Mouse (Mus musculus): ENCODE data around the gene Igdcc4. TPM values are rescaled to one million over a fixed set of nuclear protein-coding genes. Genes with fewer than 3 reads are reported as not detected.
"Not testable (repeated sequence)": the region's sequence is repeated elsewhere in the genome, so short reads cannot be mapped to it uniquely, and the experiment has no call there.

Igdcc4 gene
- 13.5 and 15.0 TPM in 2 replicates for polyA plus RNA-seq (2014; fragmentation: Nextera tagmentation; extraction: Ambion mirVana)

GRCm38 (mm10) chr9:65100991-65101685 is at the start of gene Igdcc4:
TSS of gene Igdcc4 (plus strand) at chr9:65101486.
- WGBS: 2% methylated on average over 47 of the region's 76 CpGs
- H3K9ac ChIP-seq (ENCODE audit: low read length): peak within 1 kb of the TSS; percentile 84
- no peaks in the 10 kb centered on the region; the same call in 1 of the 2 replicates for H3K9me3 ChIP-seq (ENCODE audit: control insufficient read depth, low read length)
- no peak for ATAC-seq (ENCODE audit: insufficient number of reproducible peaks, low FRiP score, low TSS enrichment, low read depth)
- peak within 1 kb of the TSS; percentile 69 for H3K4me3 ChIP-seq (ENCODE audit: low read depth, low read length)
- H3K27me3 ChIP-seq (ENCODE audit: control insufficient read depth, insufficient read depth, low read length): no peaks in the 10 kb centered on the region
- H3K4me2 ChIP-seq (ENCODE audit: low read depth, severe bottlenecking): peak within 1 kb of the TSS; percentile 97
- H3K4me1 ChIP-seq (ENCODE audit: control insufficient read depth, insufficient read depth, low read length): peaks cover 8% of the 10 kb centered on the region
- DNase-seq (ENCODE audit: low spot score): peak; percentile 64
- H3K36me3 ChIP-seq (ENCODE audit: control insufficient read depth, insufficient read depth, low read length): no peaks in the 10 kb centered on the region
- H3K27ac ChIP-seq (replicated peaks; ENCODE audit: low read depth, low read length): peak within 1 kb of the TSS; percentile 30

- no peaks in the 10 kb centered on the region for H3K4me1 ChIP-seq (ENCODE audit: control insufficient read depth, insufficient read depth, low read length)
- no peak for ATAC-seq (ENCODE audit: insufficient number of reproducible peaks, low FRiP score, low TSS enrichment, low read depth)
- H3K27me3 ChIP-seq (ENCODE audit: control insufficient read depth, insufficient read depth, low read length): no peaks in the 10 kb centered on the region
- H3K4me2 ChIP-seq (ENCODE audit: low read depth, severe bottlenecking): no peak overlapping the region
- no peak overlapping the region for H3K4me3 ChIP-seq (ENCODE audit: low read depth, low read length)
- H3K9me3 ChIP-seq (ENCODE audit: control insufficient read depth, low read length): no peaks in the 10 kb centered on the region
- DNase-seq (ENCODE audit: low spot score): no peak
- H3K9ac ChIP-seq (ENCODE audit: low read length): no peak overlapping the region
- peaks cover 19% of the 10 kb centered on the region for H3K36me3 ChIP-seq (ENCODE audit: control insufficient read depth, insufficient read depth, low read length)
- no peak overlapping the region for H3K27ac ChIP-seq (replicated peaks; ENCODE audit: low read depth, low read length)
- WGBS: 91% methylated on average over 7 of the region's 7 CpGs
Observed at GRCm38 (mm10) chr9:65064251-65064650, 37.0 kb upstream of the Igdcc4 start.

GRCm38 (mm10) chr9:65070587-65070986 is 30.7 kb upstream of the Igdcc4 start:
- Histone ChIP-seq H3K27me3 (ENCODE audit: control insufficient read depth, insufficient read depth, low read length) (no peaks in the 10 kb centered on the region), H3K36me3 (ENCODE audit: control insufficient read depth, insufficient read depth, low read length) (peaks cover 20% of the 10 kb centered on the region; the same call in 1 of the 2 replicates), H3K27ac (replicated peaks; ENCODE audit: low read depth, low read length) (no peak overlapping the region), H3K9me3 (ENCODE audit: control insufficient read depth, low read length) (no peaks in the 10 kb centered on the region), H3K9ac (ENCODE audit: low read length) (no peak overlapping the region), H3K4me3 (ENCODE audit: low read depth, low read length) (no peak overlapping the region), H3K4me1 (ENCODE audit: control insufficient read depth, insufficient read depth, low read length) (no peaks in the 10 kb centered on the region), H3K4me2 (ENCODE audit: low read depth, severe bottlenecking) (no peak overlapping the region)
- DNase-seq (ENCODE audit: low spot score) (no peak), ATAC-seq (ENCODE audit: insufficient number of reproducible peaks, low FRiP score, low TSS enrichment, low read depth) (no peak)
- 91% methylated on average over 3 of the region's 3 CpGs for WGBS

GRCm38 (mm10) chr9:65073555-65073954 is 27.7 kb upstream of the Igdcc4 start:
- no peak for ATAC-seq (ENCODE audit: insufficient number of reproducible peaks, low FRiP score, low TSS enrichment, low read depth)
- no peak for DNase-seq (ENCODE audit: low spot score)
- Histone ChIP-seq H3K4me3 (ENCODE audit: low read depth, low read length) (no peak overlapping the region), H3K36me3 (ENCODE audit: control insufficient read depth, insufficient read depth, low read length) (peaks cover 12% of the 10 kb centered on the region; the same call in 1 of the 2 replicates), H3K9ac (ENCODE audit: low read length) (no peak overlapping the region), H3K4me2 (ENCODE audit: low read depth, severe bottlenecking) (no peak overlapping the region), H3K4me1 (ENCODE audit: control insufficient read depth, insufficient read depth, low read length) (no peaks in the 10 kb centered on the region), H3K27me3 (ENCODE audit: control insufficient read depth, insufficient read depth, low read length) (no peaks in the 10 kb centered on the region), H3K27ac (replicated peaks; ENCODE audit: low read depth, low read length) (no peak overlapping the region), H3K9me3 (ENCODE audit: control insufficient read depth, low read length) (no peaks in the 10 kb centered on the region)
- 73% methylated on average over 9 of the region's 9 CpGs for WGBS

GRCm38 (mm10) chr9:65074251-65074650 is 27.0 kb upstream of the Igdcc4 start:
- no peaks in the 10 kb centered on the region for H3K27me3 ChIP-seq (ENCODE audit: control insufficient read depth, insufficient read depth, low read length)
- no peak overlapping the region for H3K4me2 ChIP-seq (ENCODE audit: low read depth, severe bottlenecking)
- no peak overlapping the region for H3K27ac ChIP-seq (replicated peaks; ENCODE audit: low read depth, low read length)
- H3K4me3 ChIP-seq (ENCODE audit: low read depth, low read length): no peak overlapping the region
- WGBS: 89% methylated on average over 15 of the region's 15 CpGs
- peaks cover 16% of the 10 kb centered on the region; the same call in 1 of the 2 replicates for H3K36me3 ChIP-seq (ENCODE audit: control insufficient read depth, insufficient read depth, low read length)
- H3K4me1 ChIP-seq (ENCODE audit: control insufficient read depth, insufficient read depth, low read length): no peaks in the 10 kb centered on the region
- H3K9ac ChIP-seq (ENCODE audit: low read length): no peak overlapping the region
- no peaks in the 10 kb centered on the region for H3K9me3 ChIP-seq (ENCODE audit: control insufficient read depth, low read length)
- DNase-seq (ENCODE audit: low spot score) (no peak), ATAC-seq (ENCODE audit: insufficient number of reproducible peaks, low FRiP score, low TSS enrichment, low read depth) (no peak)

GRCm38 (mm10) chr9:65074855-65075493 is 26.3 kb upstream of the Igdcc4 start:
- 91% methylated on average over 6 of the region's 6 CpGs for WGBS
- no peak for DNase-seq (ENCODE audit: low spot score)
- H3K4me2 ChIP-seq (ENCODE audit: low read depth, severe bottlenecking): no peak overlapping the region
- H3K27ac ChIP-seq (replicated peaks; ENCODE audit: low read depth, low read length): no peak overlapping the region
- no peak overlapping the region for H3K4me3 ChIP-seq (ENCODE audit: low read depth, low read length)
- H3K9ac ChIP-seq (ENCODE audit: low read length): no peak overlapping the region
- no peaks in the 10 kb centered on the region for H3K9me3 ChIP-seq (ENCODE audit: control insufficient read depth, low read length)
- no peak for ATAC-seq (ENCODE audit: insufficient number of reproducible peaks, low FRiP score, low TSS enrichment, low read depth)
- peaks cover 14% of the 10 kb centered on the region; the same call in 1 of the 2 replicates for H3K36me3 ChIP-seq (ENCODE audit: control insufficient read depth, insufficient read depth, low read length)
- H3K4me1 ChIP-seq (ENCODE audit: control insufficient read depth, insufficient read depth, low read length): no peaks in the 10 kb centered on the region
- H3K27me3 ChIP-seq (ENCODE audit: control insufficient read depth, insufficient read depth, low read length): no peaks in the 10 kb centered on the region

GRCm38 (mm10) chr9:65077536-65077935 is 23.8 kb upstream of the Igdcc4 start:
- Histone ChIP-seq H3K9ac (ENCODE audit: low read length) (no peak overlapping the region), H3K4me1 (ENCODE audit: control insufficient read depth, insufficient read depth, low read length) (no peaks in the 10 kb centered on the region), H3K4me3 (ENCODE audit: low read depth, low read length) (no peak overlapping the region), H3K27ac (replicated peaks; ENCODE audit: low read depth, low read length) (no peak overlapping the region), H3K9me3 (ENCODE audit: control insufficient read depth, low read length) (no peaks in the 10 kb centered on the region), H3K36me3 (ENCODE audit: control insufficient read depth, insufficient read depth, low read length) (peaks cover 8% of the 10 kb centered on the region; the same call in 1 of the 2 replicates), H3K4me2 (ENCODE audit: low read depth, severe bottlenecking) (no peak overlapping the region), H3K27me3 (ENCODE audit: control insufficient read depth, insufficient read depth, low read length) (no peaks in the 10 kb centered on the region)
- no peak for ATAC-seq (ENCODE audit: insufficient number of reproducible peaks, low FRiP score, low TSS enrichment, low read depth)
- no peak for DNase-seq (ENCODE audit: low spot score)
- WGBS: 91% methylated on average over 5 of the region's 5 CpGs

GRCm38 (mm10) chr9:65080141-65080540 is 21.1 kb upstream of the Igdcc4 start:
- H3K9ac ChIP-seq (ENCODE audit: low read length); H3K27me3 ChIP-seq (ENCODE audit: control insufficient read depth, insufficient read depth, low read length); ATAC-seq (ENCODE audit: insufficient number of reproducible peaks, low FRiP score, low TSS enrichment, low read depth); H3K4me3 ChIP-seq (ENCODE audit: low read depth, low read length); H3K36me3 ChIP-seq (ENCODE audit: control insufficient read depth, insufficient read depth, low read length); H3K9me3 ChIP-seq (ENCODE audit: control insufficient read depth, low read length); H3K4me2 ChIP-seq (ENCODE audit: low read depth, severe bottlenecking); DNase-seq (ENCODE audit: low spot score); H3K4me1 ChIP-seq (ENCODE audit: control insufficient read depth, insufficient read depth, low read length); H3K27ac ChIP-seq (replicated peaks; ENCODE audit: low read depth, low read length): not testable (repeated sequence)
- WGBS: 96% methylated on average over 2 of the region's 2 CpGs

Data from limb, embryonic 11.5 days (tissue).